Mouse (Mus musculus) erythroblast, embryonic 14.5 days (primary cell): Measurements from ENCODE around the gene Cd151.

ENCODE experiments used
- GATA1 ChIP-seq: IDR thresholded peaks from 2 replicates; pipeline ENCODE4 v1.6.1; 2012; ENCODE audit warnings: low read length, inconsistent platforms, mixed read lengths
- TAL1 ChIP-seq: IDR thresholded peaks from 3 replicates; pipeline ENCODE4 v1.6.1; 2012; ENCODE audit warnings: low read length, inconsistent platforms, mixed read lengths

GRCm38 (mm10) chr7:141463824-141464602, 3.2 kb upstream of the Cd151 start:
- TF ChIP-seq GATA1 (no peak), TAL1 (no peak)
